Mouse (Mus musculus): ENCODE data around the gene Dnm1. TPM values are rescaled to one million over a fixed set of nuclear protein-coding genes. Genes with fewer than 3 reads are reported as not detected.

Gene Dnm1
- polyA plus RNA-seq, 1 experiment from 2014 or later = 5.6 TPM

GRCm38 (mm10) chr2:32392063-32392462 is 38.9 kb upstream of the Dnm1 start:
- Histone ChIP-seq H3K9me3 (ENCODE audit: control insufficient read depth, low read length) (no peaks in the 10 kb centered on the region), H3K4me1 (replicated peaks; ENCODE audit: control insufficient read depth, insufficient read depth) (peaks cover 2% of the 10 kb centered on the region; the same call in 1 of the 2 replicates), H3K9ac (ENCODE audit: low read length) (no peak overlapping the region), H3K27me3 (ENCODE audit: control insufficient read depth, insufficient read depth, low read length) (no peaks in the 10 kb centered on the region), H3K27ac (replicated peaks) (no peak overlapping the region), H3K4me2 (replicated peaks; ENCODE audit: low read depth) (no peak overlapping the region), H3K36me3 (ENCODE audit: control insufficient read depth, insufficient read depth, low read length) (no peaks in the 10 kb centered on the region), H3K4me3 (ENCODE audit: low read depth, low read length) (no peak overlapping the region)
- WGBS = 56% methylated on average over 5 of the region's 5 CpGs
- ATAC-seq (ENCODE audit: low FRiP score, low TSS enrichment) (no peak), DNase-seq (ENCODE audit: low spot score) (peak; percentile 63)
- TF ChIP-seq CTCF (IDR thresholded peaks at IDR 0.05; ENCODE audit: low read depth) = no peak
- TF ChIP-seq EP300 (optimal IDR thresholded peaks at IDR 0.05) = no peak

- Histone ChIP-seq H3K9me3 (ENCODE audit: control insufficient read depth, low read length) (no peaks in the 10 kb centered on the region), H3K27ac (replicated peaks) (no peak overlapping the region), H3K4me1 (replicated peaks; ENCODE audit: control insufficient read depth, insufficient read depth) (no peaks in the 10 kb centered on the region), H3K27me3 (ENCODE audit: control insufficient read depth, insufficient read depth, low read length) (no peaks in the 10 kb centered on the region), H3K4me2 (replicated peaks; ENCODE audit: low read depth) (no peak overlapping the region), H3K36me3 (ENCODE audit: control insufficient read depth, insufficient read depth, low read length) (no peaks in the 10 kb centered on the region), H3K4me3 (ENCODE audit: low read depth, low read length) (no peak overlapping the region), H3K9ac (ENCODE audit: low read length) (no peak overlapping the region)
- no peak for TF ChIP-seq CTCF (IDR thresholded peaks at IDR 0.05; ENCODE audit: low read depth)
- no peak for TF ChIP-seq EP300 (optimal IDR thresholded peaks at IDR 0.05)
- ATAC-seq (ENCODE audit: low FRiP score, low TSS enrichment) (no peak), DNase-seq (ENCODE audit: low spot score) (no peak)
- 67% methylated on average over 8 of the region's 8 CpGs for WGBS
Measured at GRCm38 (mm10) chr2:32390871-32391270, 37.7 kb upstream of the Dnm1 start.

- WGBS = 60% methylated on average over 2 of the region's 2 CpGs
- no peak for ATAC-seq (ENCODE audit: low FRiP score, low TSS enrichment)
Measured at GRCm38 (mm10) chr2:32389157-32389556, 36.0 kb upstream of the Dnm1 start.

GRCm38 (mm10) chr2:32387706-32388490 is 34.8 kb upstream of the Dnm1 start, which contains the start of gene Lcn2:
TSS of gene Lcn2 (minus strand) at chr2:32388252.
- Histone ChIP-seq H3K9ac (ENCODE audit: low read length) (0 out of 2 replicates have a peak within 1 kb of the TSS, but pooled peaks have one; percentile 18), H3K4me1 (replicated peaks; ENCODE audit: control insufficient read depth, insufficient read depth) (no peaks in the 10 kb centered on the region), H3K4me3 (ENCODE audit: low read depth, low read length) (no peak within 1 kb of the TSS), H3K27me3 (ENCODE audit: control insufficient read depth, insufficient read depth, low read length) (no peaks in the 10 kb centered on the region), H3K9me3 (ENCODE audit: control insufficient read depth, low read length) (no peaks in the 10 kb centered on the region), H3K36me3 (ENCODE audit: control insufficient read depth, insufficient read depth, low read length) (no peaks in the 10 kb centered on the region), H3K4me2 (replicated peaks; ENCODE audit: low read depth) (no peak within 1 kb of the TSS), H3K27ac (replicated peaks) (no peak within 1 kb of the TSS)
- no peak for ATAC-seq (ENCODE audit: low FRiP score, low TSS enrichment)
- 56% methylated on average over 5 of the region's 5 CpGs for WGBS
- no peak for DNase-seq (ENCODE audit: low spot score)
- TF ChIP-seq EP300 (optimal IDR thresholded peaks at IDR 0.05) = no peak

More at GRCm38 (mm10) chr2:32389157-32389556, 36.0 kb upstream of the Dnm1 start:
- no peaks in the 10 kb centered on the region for H3K36me3 ChIP-seq (ENCODE audit: control insufficient read depth, insufficient read depth, low read length)
- no peaks in the 10 kb centered on the region for H3K9me3 ChIP-seq (ENCODE audit: control insufficient read depth, low read length)
- DNase-seq (ENCODE audit: low spot score) = no peak
- no peak overlapping the region for H3K4me3 ChIP-seq (ENCODE audit: low read depth, low read length)
- H3K4me2 ChIP-seq (replicated peaks; ENCODE audit: low read depth) = no peak overlapping the region
- no peak overlapping the region for H3K27ac ChIP-seq (replicated peaks)
- no peaks in the 10 kb centered on the region for H3K4me1 ChIP-seq (replicated peaks; ENCODE audit: control insufficient read depth, insufficient read depth)
- TF ChIP-seq CTCF (IDR thresholded peaks at IDR 0.05; ENCODE audit: low read depth) = no peak
- no peak for TF ChIP-seq EP300 (optimal IDR thresholded peaks at IDR 0.05)
- no peaks in the 10 kb centered on the region for H3K27me3 ChIP-seq (ENCODE audit: control insufficient read depth, insufficient read depth, low read length)
- H3K9ac ChIP-seq (ENCODE audit: low read length) = no peak overlapping the region

- Histone ChIP-seq H3K4me1 (replicated peaks; ENCODE audit: control insufficient read depth, insufficient read depth) (no peaks in the 10 kb centered on the region), H3K9ac (ENCODE audit: low read length) (no peak overlapping the region), H3K9me3 (ENCODE audit: control insufficient read depth, low read length) (no peaks in the 10 kb centered on the region), H3K4me2 (replicated peaks; ENCODE audit: low read depth) (no peak overlapping the region), H3K4me3 (ENCODE audit: low read depth, low read length) (no peak overlapping the region), H3K27ac (replicated peaks) (no peak overlapping the region), H3K36me3 (ENCODE audit: control insufficient read depth, insufficient read depth, low read length) (peaks cover 14% of the 10 kb centered on the region), H3K27me3 (ENCODE audit: control insufficient read depth, insufficient read depth, low read length) (no peaks in the 10 kb centered on the region)
- ATAC-seq (ENCODE audit: low FRiP score, low TSS enrichment) (no peak), DNase-seq (ENCODE audit: low spot score) (no peak)
- no peak for TF ChIP-seq EP300 (optimal IDR thresholded peaks at IDR 0.05)
- no peak for TF ChIP-seq CTCF (IDR thresholded peaks at IDR 0.05; ENCODE audit: low read depth)
- 74% methylated on average over 2 of the region's 2 CpGs for WGBS
Measured at GRCm38 (mm10) chr2:32382689-32383088, 29.6 kb upstream of the Dnm1 start.

GRCm38 (mm10) chr2:32381775-32382223 is 28.7 kb upstream of the Dnm1 start, which contains the start of gene 1110008P14Rik:
TSS of gene 1110008P14Rik (minus strand) at chr2:32381938.
- peak within 1 kb of the TSS; percentile 50 for H3K27ac ChIP-seq (replicated peaks)
- WGBS = 0% methylated on average over 35 of the region's 47 CpGs
- TF ChIP-seq EP300 (optimal IDR thresholded peaks at IDR 0.05) (no peak), CTCF (IDR thresholded peaks at IDR 0.05; ENCODE audit: low read depth) (no peak)
- peaks cover 14% of the 10 kb centered on the region for H3K36me3 ChIP-seq (ENCODE audit: control insufficient read depth, insufficient read depth, low read length)
- H3K9me3 ChIP-seq (ENCODE audit: control insufficient read depth, low read length) = no peaks in the 10 kb centered on the region
- peak within 1 kb of the TSS; percentile 96 for H3K4me2 ChIP-seq (replicated peaks; ENCODE audit: low read depth)
- H3K4me3 ChIP-seq (ENCODE audit: low read depth, low read length) = peak within 1 kb of the TSS; percentile 61
- DNase-seq (ENCODE audit: low spot score) = peak; percentile 98
- H3K9ac ChIP-seq (ENCODE audit: low read length) = peak within 1 kb of the TSS; percentile 65
- H3K4me1 ChIP-seq (replicated peaks; ENCODE audit: control insufficient read depth, insufficient read depth) = no peaks in the 10 kb centered on the region
- H3K27me3 ChIP-seq (ENCODE audit: control insufficient read depth, insufficient read depth, low read length) = no peaks in the 10 kb centered on the region
- peak; percentile 94 for ATAC-seq (ENCODE audit: low FRiP score, low TSS enrichment)

Measured in stomach, postnatal 0 days (tissue).